Mouse (Mus musculus) embryonic facial prominence, embryonic 14.5 days (tissue): Measurements from ENCODE around the gene Guca1b. TPM values are rescaled to one million over a fixed set of nuclear protein-coding genes. Genes with fewer than 3 reads are reported as not detected.

ENCODE experiments used
- ATAC-seq: fragments of 200-750 bp; cut with Nextera tagmentation; 2 replicates; pipeline ENCODE4 v1.8.0; 2017; ENCODE audit warnings: low read depth, moderate number of reproducible peaks, moderate TSS enrichment
- DNase-seq: peaks from one replicate; pipeline ENCODE4 v3.0.0-alpha.2; 2015; ENCODE audit warnings: low spot score
- H3K27ac ChIP-seq: fragments of 300-500 bp; sonication (generic); replicated peaks from 2 replicates; pipeline ENCODE4 v1.5.1; 2014; ENCODE audit warnings: low read depth, mild to moderate bottlenecking, low read length, moderate library complexity
- H3K27me3 ChIP-seq: fragments of 300-500 bp; sonication (generic); replicated peaks from 2 replicates; pipeline ENCODE4 v1.6.1; 2014; ENCODE audit warnings: low read length; ENCODE audit not compliant: control insufficient read depth, insufficient read depth
- H3K36me3 ChIP-seq: fragments of 300-500 bp; sonication (generic); 2 replicates; pipeline ENCODE4 v1.6.1; 2014; ENCODE audit warnings: low read length, mixed read lengths; ENCODE audit not compliant: control insufficient read depth, insufficient read depth
- H3K4me1 ChIP-seq: fragments of 300-500 bp; sonication (generic); 2 replicates; pipeline ENCODE4 v1.6.1; 2014; ENCODE audit warnings: antibody characterized with exemption, low read length; ENCODE audit not compliant: control insufficient read depth, insufficient read depth
- H3K4me2 ChIP-seq: fragments of 300-500 bp; sonication (generic); 2 replicates; pipeline ENCODE4 v1.6.1; 2014; ENCODE audit warnings: low read depth, mild to moderate bottlenecking, low read length, moderate library complexity, mixed read lengths
- H3K4me3 ChIP-seq: fragments of 300-500 bp; sonication (generic); 2 replicates; pipeline ENCODE4 v1.5.1; 2014; ENCODE audit warnings: low read depth, mild to moderate bottlenecking, low read length
- H3K9ac ChIP-seq: fragments of 300-500 bp; sonication (generic); 2 replicates; pipeline ENCODE4 v1.6.1; 2014; ENCODE audit warnings: low read depth, mild to moderate bottlenecking, low read length, moderate library complexity, mixed read lengths
- H3K9me3 ChIP-seq: fragments of 300-500 bp; sonication (generic); 2 replicates; pipeline ENCODE4 v1.6.1; 2016; ENCODE audit warnings: low read length; ENCODE audit not compliant: control insufficient read depth
- WGBS: fragments of 180-500 bp; shearing (Covaris S2); extraction: QIAGEN DNeasy Blood & Tissue Kit; methylation state at CpG from one replicate; pipeline ENCODE4 v1.1.7; 2014; 5-methylcytosine and 5-hydroxymethylcytosine counted together
- polyA plus RNA-seq: library from polyadenylated mRNA; unstranded; fragments of >200 nt; fragmentation: Nextera tagmentation; extraction: Ambion mirVana; gene quantifications from 2 replicates; pipeline ENCODE4 v1.2.1, GENCODE M21; 2014

Guca1b gene
- polyA plus RNA-seq, 1 experiment from 2014 or later, result 0.50 TPM

DNA sequence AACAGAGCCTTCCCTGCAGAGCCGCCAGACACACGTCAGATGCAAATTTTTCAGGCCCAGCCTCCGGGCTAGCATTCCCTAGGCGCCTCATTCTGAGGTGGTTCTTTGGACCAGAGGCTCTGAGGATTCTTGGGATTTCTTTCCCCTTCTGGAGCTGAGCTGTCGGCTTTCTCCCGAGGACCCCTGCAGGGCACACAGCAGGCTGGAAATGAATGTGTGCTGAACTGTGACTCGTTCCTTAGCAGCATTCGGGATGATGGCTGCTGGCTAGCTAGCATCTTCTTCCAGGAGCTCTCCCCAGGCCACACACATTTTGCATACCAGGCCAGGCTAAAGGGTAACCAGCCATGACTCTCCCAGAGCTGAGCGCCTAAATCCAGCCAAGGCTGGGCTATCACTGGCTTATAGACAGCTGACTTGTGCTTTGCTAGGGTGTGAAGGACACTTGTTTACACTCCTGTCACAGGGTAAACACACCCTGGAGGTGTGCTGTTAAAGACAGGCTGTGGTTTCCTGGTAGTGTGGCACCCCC, 55.2 kb downstream of the Guca1b start:
- no peaks in the 10 kb centered on the region for H3K9me3 ChIP-seq
- H3K36me3 ChIP-seq, result no peaks in the 10 kb centered on the region
- H3K4me1 ChIP-seq, result peaks cover 17% of the 10 kb centered on the region
- H3K27me3 ChIP-seq, result peaks cover 37% of the 10 kb centered on the region
- H3K27ac ChIP-seq, result no peak overlapping the region
- H3K4me3 ChIP-seq, result no peak overlapping the region
- DNase-seq, result no peak
- H3K4me2 ChIP-seq, result no peak overlapping the region
- H3K9ac ChIP-seq, result no peak overlapping the region
- ATAC-seq, result no peak
- 11% methylated on average over 9 of the region's 9 CpGs for WGBS

DNA sequence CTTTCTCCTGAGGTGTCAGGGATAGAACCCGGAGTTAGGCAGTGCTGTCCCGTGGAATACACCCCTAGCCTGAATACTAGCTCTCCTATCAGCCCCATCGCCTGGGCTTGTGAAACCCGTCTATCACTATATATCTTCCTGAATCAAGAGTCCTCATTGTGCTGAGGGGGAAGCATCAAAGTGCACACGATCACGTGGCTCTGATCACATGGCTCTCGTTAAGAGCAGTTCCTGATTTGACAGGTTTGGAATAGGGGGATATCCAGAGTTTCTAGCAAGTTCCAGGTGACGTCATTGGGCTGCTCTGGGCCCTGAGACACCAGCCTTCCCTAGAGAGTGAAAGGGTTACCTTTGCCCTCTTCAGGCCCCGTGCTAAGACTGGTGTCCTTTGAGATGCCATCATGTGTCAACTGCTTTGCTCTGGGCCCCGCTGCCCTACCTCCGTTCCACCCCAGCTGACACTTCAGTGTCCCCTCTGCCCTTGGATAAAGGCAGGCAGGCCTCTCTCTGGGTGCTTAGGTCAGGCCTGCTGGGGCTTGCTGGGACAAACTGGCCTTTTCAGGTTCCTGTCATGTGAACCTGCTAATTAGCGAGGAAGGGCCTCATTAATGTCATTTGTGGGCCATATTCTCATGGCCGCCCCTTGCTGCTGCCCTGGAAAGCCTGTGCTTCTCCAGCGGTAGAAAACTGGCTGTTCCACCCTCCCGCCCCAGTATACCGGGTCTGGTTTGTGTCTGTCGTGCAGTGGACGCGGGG, 56.3 kb downstream of the Guca1b start:
- DNase-seq, result no peak
- Histone ChIP-seq H3K4me2 (no peak overlapping the region), H3K36me3 (no peaks in the 10 kb centered on the region), H3K4me3 (no peak overlapping the region), H3K4me1 (peaks cover 13% of the 10 kb centered on the region), H3K27ac (no peak overlapping the region), H3K9ac (no peak overlapping the region), H3K27me3 (peaks cover 31% of the 10 kb centered on the region), H3K9me3 (no peaks in the 10 kb centered on the region)
- WGBS, result 56% methylated on average over 19 of the region's 19 CpGs
- no peak for ATAC-seq

DNA sequence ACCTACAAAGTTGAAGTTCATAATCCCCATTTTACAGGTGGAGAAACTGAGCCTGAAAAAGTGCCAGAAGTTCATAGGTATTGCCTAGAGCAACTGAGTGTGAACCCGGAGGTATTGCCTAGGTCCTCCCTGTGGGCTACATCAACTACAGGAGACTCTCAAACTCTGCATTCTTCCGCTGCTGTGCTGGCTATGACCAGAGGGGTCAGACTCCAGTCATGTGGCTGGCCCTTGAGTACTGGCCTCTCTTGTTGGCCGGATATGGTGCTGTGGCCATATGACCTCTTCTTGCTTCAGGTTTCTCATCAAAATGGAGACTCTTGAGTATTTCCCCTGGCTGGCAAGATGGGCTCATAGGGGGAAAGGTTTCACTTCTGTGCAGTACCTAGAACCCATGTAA, 57.1 kb downstream of the Guca1b start:
- no peaks in the 10 kb centered on the region for H3K36me3 ChIP-seq
- H3K9ac ChIP-seq, result no peak overlapping the region
- no peak for ATAC-seq
- no peak for DNase-seq
- H3K9me3 ChIP-seq, result no peaks in the 10 kb centered on the region
- 74% methylated on average over 3 of the region's 3 CpGs for WGBS
- no peak overlapping the region for H3K4me3 ChIP-seq
- no peak overlapping the region for H3K27ac ChIP-seq
- H3K4me2 ChIP-seq, result no peak overlapping the region
- H3K4me1 ChIP-seq, result peaks cover 8% of the 10 kb centered on the region; the same call in 1 of the 2 replicates
- H3K27me3 ChIP-seq, result peaks cover 23% of the 10 kb centered on the region

Other genes starting within 250 kb of the Guca1b start
- gene Mrps10, start 16.5 kb upstream of the Guca1b start, polyA plus RNA-seq, result 72.9 and 74.0 TPM in 2 replicates
- 5.7 and 6.5 TPM in 2 replicates for gene Guca1a, start 15.2 kb downstream of the Guca1b start, polyA plus RNA-seq
- gene AI661453, start 51.2 kb downstream of the Guca1b start, polyA plus RNA-seq, result 2.4 and 2.9 TPM in 2 replicates
- 0.13 and 0.49 TPM in 2 replicates for gene 1700001C19Rik, start 52.0 kb downstream of the Guca1b start, polyA plus RNA-seq
- gene Taf8, start 116.9 kb downstream of the Guca1b start, polyA plus RNA-seq, result 19.5 and 24.3 TPM in 2 replicates
- 519 TPM in 2 replicates for gene Ccnd3, start 119.7 kb downstream of the Guca1b start, polyA plus RNA-seq
- 21.3 and 22.4 TPM in 2 replicates for gene Bysl, start 226.1 kb downstream of the Guca1b start, polyA plus RNA-seq
- 47.7 and 50.2 TPM in 2 replicates for gene Med20, start 226.2 kb downstream of the Guca1b start, polyA plus RNA-seq
- gene Gm20517, start 226.2 kb downstream of the Guca1b start, polyA plus RNA-seq, result 1.4 and 1.9 TPM in 2 replicates
- 3.8 and 4.1 TPM in 2 replicates for gene Usp49, start 245.3 kb downstream of the Guca1b start, polyA plus RNA-seq